Mouse (Mus musculus) liver, postnatal 0 days (tissue): ENCODE measurements around the gene Fam151b. TPM values are rescaled to one million over a fixed set of nuclear protein-coding genes. Genes with fewer than 3 reads are reported as not detected.

Source experiments
- ATAC-seq: fragments of 200-750 bp; cut with Nextera tagmentation; 2 replicates; pipeline ENCODE4 v1.8.0; 2017; ENCODE audit warnings: mild to moderate bottlenecking, moderate library complexity
- DNase-seq: peaks from one replicate; pipeline ENCODE4 v3.0.0-alpha.2; 2016
- H3K27ac ChIP-seq: fragments of 300-500 bp; sonication (generic); 2 replicates; pipeline ENCODE4 v1.5.1; 2014; ENCODE audit warnings: antibody characterized with exemption, moderate library complexity, mild to moderate bottlenecking, low read depth
- H3K27me3 ChIP-seq: fragments of 300-500 bp; sonication (generic); 2 replicates; pipeline ENCODE4 v1.6.1; 2014; ENCODE audit warnings: low read length, control low read depth, mixed read lengths; ENCODE audit not compliant: insufficient read depth
- H3K36me3 ChIP-seq: fragments of 300-500 bp; sonication (generic); replicated peaks from 2 replicates; pipeline ENCODE4 v1.6.1; 2014; ENCODE audit warnings: mild to moderate bottlenecking, control low read depth, low read length, moderate library complexity, mixed read lengths; ENCODE audit not compliant: insufficient read depth
- H3K4me1 ChIP-seq: fragments of 300-500 bp; sonication (generic); 2 replicates; pipeline ENCODE4 v1.6.1; 2014; ENCODE audit warnings: antibody characterized with exemption, mild to moderate bottlenecking, control low read depth; ENCODE audit not compliant: insufficient read depth
- H3K4me2 ChIP-seq: fragments of 300-500 bp; sonication (generic); 2 replicates; pipeline ENCODE4 v1.6.1; 2014; ENCODE audit warnings: low read depth, mild to moderate bottlenecking, low read length, moderate library complexity, mixed read lengths
- H3K4me3 ChIP-seq: fragments of 300-500 bp; sonication (generic); 2 replicates; pipeline ENCODE4 v1.5.1; 2014; ENCODE audit warnings: low read depth, low read length
- H3K9ac ChIP-seq: fragments of 300-500 bp; sonication (generic); replicated peaks from 2 replicates; pipeline ENCODE4 v1.6.1; 2014; ENCODE audit warnings: mild to moderate bottlenecking, moderate library complexity
- H3K9me3 ChIP-seq: fragments of 300-500 bp; sonication (generic); 2 replicates; pipeline ENCODE4 v1.6.1; 2016; ENCODE audit warnings: mild to moderate bottlenecking, control low read depth, low read length, mixed read lengths
- CTCF ChIP-seq: sonication (generic); IDR thresholded peaks from 2 replicates; pipeline ENCODE4 v1.5.1; 2016; ENCODE audit warnings: antibody characterized with exemption, low read depth
- EP300 ChIP-seq: IDR thresholded peaks from 2 replicates; pipeline ENCODE4 v1.6.1; 2016; ENCODE audit warnings: antibody characterized with exemption, low read depth, mild to moderate bottlenecking
- WGBS: fragments of 180-500 bp; shearing (Covaris S2); extraction: QIAGEN DNeasy Blood & Tissue Kit; methylation state at CpG from one replicate; pipeline ENCODE4 v1.1.7; 2014; ENCODE audit not compliant: insufficient replicate concordance; 5-methylcytosine and 5-hydroxymethylcytosine counted together
- polyA plus RNA-seq: library from polyadenylated mRNA; unstranded; fragments of >200 nt; fragmentation: Nextera tagmentation; extraction: Ambion mirVana; gene quantifications from 2 replicates; pipeline ENCODE4 v1.2.1, GENCODE M21; 2015

Fam151b gene
- polyA plus RNA-seq, 1 experiment from 2014 or later, result 0.12 TPM

DNA sequence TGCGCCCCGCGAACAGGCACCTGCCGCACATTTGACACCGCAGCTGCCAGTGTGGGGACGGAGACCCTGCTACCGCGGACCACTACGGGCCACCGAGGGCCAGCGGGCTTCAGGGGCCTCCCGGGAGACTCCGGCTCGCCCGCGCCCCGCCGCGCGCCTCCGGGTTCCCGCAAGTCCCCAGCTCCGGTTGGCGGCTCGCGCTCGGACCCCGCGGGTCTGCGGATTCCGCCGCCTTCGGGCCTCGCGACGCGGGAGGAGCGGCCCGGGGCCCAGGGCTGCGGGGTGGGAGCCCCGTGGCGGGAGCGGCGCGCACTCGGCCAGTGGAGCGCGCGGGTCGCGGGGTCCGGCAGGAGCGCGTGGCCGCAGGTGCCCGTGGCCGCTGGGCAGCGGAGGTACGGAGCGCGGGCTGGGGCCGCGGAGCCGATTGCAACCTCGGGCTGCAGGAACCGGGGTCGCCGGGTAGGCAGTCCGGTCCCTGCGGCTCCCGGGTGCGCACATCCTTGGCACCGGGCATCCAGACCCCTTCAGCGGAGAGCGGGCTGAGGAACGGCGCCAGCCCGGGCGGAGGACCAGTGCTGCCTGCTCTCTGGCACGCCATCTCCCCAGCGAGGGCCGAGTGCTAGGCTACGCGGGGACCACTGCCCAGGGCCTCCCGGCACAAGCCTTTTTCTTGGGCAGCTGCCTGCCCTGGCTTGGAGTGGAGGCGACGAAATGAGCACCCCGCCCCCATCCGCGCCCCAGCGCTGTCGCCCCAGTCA, 57.3 kb downstream of the Fam151b start:
- no peaks in the 10 kb centered on the region for H3K36me3 ChIP-seq
- H3K27ac ChIP-seq, result no peak overlapping the region
- DNase-seq, result peak; percentile 13
- H3K4me3 ChIP-seq, result peak overlapping the region; percentile 42
- peaks cover 3% of the 10 kb centered on the region; the same call in 1 of the 2 replicates for H3K4me1 ChIP-seq
- H3K9me3 ChIP-seq, result no peaks in the 10 kb centered on the region
- peak overlapping the region; percentile 69 for H3K4me2 ChIP-seq
- H3K9ac ChIP-seq, result no peak overlapping the region
- WGBS, result 3% methylated on average over 75 of the region's 92 CpGs
- peaks cover 49% of the 10 kb centered on the region for H3K27me3 ChIP-seq
- ATAC-seq, result no peak
- TF ChIP-seq EP300 (no peak), CTCF (no peak)

DNA sequence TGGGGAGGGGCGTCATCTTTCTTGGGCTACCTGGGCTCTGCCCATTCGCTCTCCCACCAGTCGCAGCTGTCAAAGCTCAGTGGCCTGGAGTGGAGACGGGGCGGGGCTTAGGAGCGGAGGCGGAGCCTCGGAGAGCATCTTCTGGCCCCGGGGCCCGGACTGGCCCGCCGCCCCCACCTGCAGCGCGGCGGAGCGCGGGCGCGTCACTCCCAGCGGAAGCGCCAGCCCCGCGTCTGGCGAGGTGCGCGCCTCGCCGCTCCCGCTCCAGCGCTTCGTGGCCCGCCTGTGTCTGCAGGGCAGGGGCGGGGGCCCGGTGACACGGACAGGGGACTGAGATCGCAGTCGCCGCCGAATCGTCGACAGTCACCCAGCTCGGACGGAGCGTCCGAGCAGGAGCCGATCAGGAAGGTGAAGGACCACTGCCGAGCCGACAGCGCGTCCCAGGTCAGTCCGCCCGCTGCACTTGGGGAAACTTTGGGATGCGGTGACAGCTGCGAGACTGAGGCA, 58.0 kb downstream of the Fam151b start, which contains the start of gene Ankrd34b:
Gene Ankrd34b, plus strand, starts transcription at position 139 of the 507 bp plus-strand sequence.
- Histone ChIP-seq H3K4me2 (peak within 1 kb of the TSS; percentile 69), H3K27me3 (peaks cover 49% of the 10 kb centered on the region), H3K9ac (no peak within 1 kb of the TSS), H3K27ac (no peak within 1 kb of the TSS), H3K36me3 (no peaks in the 10 kb centered on the region), H3K9me3 (no peaks in the 10 kb centered on the region), H3K4me1 (peaks cover 3% of the 10 kb centered on the region; the same call in 1 of the 2 replicates), H3K4me3 (peak within 1 kb of the TSS; percentile 42)
- DNase-seq (peak; percentile 35), ATAC-seq (no peak)
- TF ChIP-seq CTCF, result no peak
- no peak for TF ChIP-seq EP300
- WGBS, result 2% methylated on average over 34 of the region's 54 CpGs

- H3K27ac ChIP-seq, result no peak overlapping the region
- H3K4me2 ChIP-seq, result no peak overlapping the region
- H3K9ac ChIP-seq, result no peak overlapping the region
- 45% methylated on average over 3 of the region's 3 CpGs for WGBS
- H3K36me3 ChIP-seq, result no peaks in the 10 kb centered on the region
- no peak for ATAC-seq
- H3K9me3 ChIP-seq, result no peaks in the 10 kb centered on the region
- no peak overlapping the region for H3K4me3 ChIP-seq
- DNase-seq, result no peak
- TF ChIP-seq CTCF (no peak), EP300 (no peak)
- H3K4me1 ChIP-seq, result peaks cover 3% of the 10 kb centered on the region; the same call in 1 of the 2 replicates
- H3K27me3 ChIP-seq, result peaks cover 49% of the 10 kb centered on the region
Observed at GRCm38 (mm10) chr13:92423711-92424110, 60.1 kb downstream of the Fam151b start.

GRCm38 (mm10) chr13:92419630-92420029, 64.2 kb downstream of the Fam151b start:
- no peak for DNase-seq
- no peaks in the 10 kb centered on the region for H3K9me3 ChIP-seq
- 74% methylated on average over 11 of the region's 11 CpGs for WGBS
- no peaks in the 10 kb centered on the region for H3K4me1 ChIP-seq
- H3K4me2 ChIP-seq, result no peak overlapping the region
- no peak overlapping the region for H3K27ac ChIP-seq
- no peak overlapping the region for H3K4me3 ChIP-seq
- TF ChIP-seq CTCF (no peak), EP300 (no peak)
- H3K9ac ChIP-seq, result no peak overlapping the region
- no peaks in the 10 kb centered on the region for H3K36me3 ChIP-seq
- H3K27me3 ChIP-seq, result peaks cover 11% of the 10 kb centered on the region
- no peak for ATAC-seq

DNA sequence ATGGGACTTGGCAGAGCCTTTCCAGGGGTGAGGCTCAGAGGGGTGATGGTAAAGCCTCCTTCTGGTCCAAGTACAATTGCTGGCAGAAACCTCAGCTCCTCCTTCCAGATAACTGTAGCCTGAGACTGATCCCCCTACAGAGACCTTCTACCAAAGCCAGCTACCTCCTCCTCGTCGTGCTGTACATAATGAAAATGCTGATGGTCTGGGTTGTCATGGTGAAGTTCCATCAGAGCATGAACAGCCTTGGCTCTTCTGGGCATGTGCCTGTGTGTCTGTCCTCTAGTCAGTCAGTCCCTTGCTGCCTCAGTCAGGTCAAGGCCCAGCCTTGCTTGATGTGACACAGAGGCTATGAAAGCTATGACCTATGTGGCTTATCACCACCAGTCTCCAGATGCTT, 73.3 kb downstream of the Fam151b start:
- no peak overlapping the region for H3K9ac ChIP-seq
- no peaks in the 10 kb centered on the region for H3K4me1 ChIP-seq
- H3K4me2 ChIP-seq, result no peak overlapping the region
- 75% methylated on average over 2 of the region's 2 CpGs for WGBS
- no peaks in the 10 kb centered on the region for H3K9me3 ChIP-seq
- DNase-seq (no peak), ATAC-seq (no peak)
- H3K27me3 ChIP-seq, result no peaks in the 10 kb centered on the region
- no peaks in the 10 kb centered on the region for H3K36me3 ChIP-seq
- no peak overlapping the region for H3K27ac ChIP-seq
- no peak overlapping the region for H3K4me3 ChIP-seq
- TF ChIP-seq CTCF (no peak), EP300 (no peak)

DNA sequence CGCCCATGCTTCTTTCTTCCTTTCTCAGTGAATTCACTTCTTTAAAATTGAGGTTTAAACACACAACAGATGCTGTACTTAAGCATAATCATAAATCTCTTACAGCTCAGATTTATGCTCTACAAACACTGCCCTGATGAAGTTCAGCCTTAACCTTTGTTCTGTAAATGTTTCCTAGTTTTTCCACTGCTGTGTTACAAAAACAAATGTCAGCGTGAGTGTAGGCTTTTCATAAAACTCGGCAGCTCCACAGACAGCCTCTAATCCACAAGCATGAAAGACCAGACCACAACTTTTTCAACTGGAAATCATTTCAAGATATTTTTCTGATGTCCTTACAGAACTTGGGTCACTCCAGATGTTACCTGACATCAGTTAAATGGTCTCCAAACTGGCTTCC, 80.3 kb downstream of the Fam151b start:
- Histone ChIP-seq H3K4me3 (no peak overlapping the region), H3K9ac (no peak overlapping the region), H3K9me3 (no peaks in the 10 kb centered on the region), H3K27me3 (no peaks in the 10 kb centered on the region), H3K4me2 (no peak overlapping the region), H3K27ac (no peak overlapping the region), H3K4me1 (no peaks in the 10 kb centered on the region), H3K36me3 (no peaks in the 10 kb centered on the region)
- WGBS, result 74% methylated on average over 3 of the region's 3 CpGs
- TF ChIP-seq EP300 (no peak), CTCF (no peak)
- DNase-seq, result no peak
- no peak for ATAC-seq
